2 mouse cellular contexts compared by ENCODE assay signal in the genomic region with DNA sequence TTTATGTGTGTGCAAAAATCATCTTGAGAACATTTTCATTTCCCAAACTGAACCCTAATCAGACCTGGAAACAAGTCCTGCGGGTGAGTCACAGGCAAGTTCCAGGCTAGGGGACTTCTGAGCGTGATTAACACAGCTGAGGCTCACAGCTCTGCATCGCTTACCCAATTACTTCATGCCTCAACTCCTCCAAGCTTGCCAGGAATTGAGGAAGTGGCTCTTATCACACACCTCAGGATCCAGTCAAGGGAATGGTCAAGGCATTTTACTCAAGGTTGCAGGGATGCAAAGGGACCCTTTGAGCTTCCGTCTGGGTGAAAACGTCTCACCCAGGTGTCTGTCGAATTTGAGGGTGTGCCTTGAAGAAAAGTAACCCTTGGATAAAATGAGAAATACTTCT.
TF ChIP-seq lines count a peak whose summit lies in the region.

No protein-coding gene starts in this region.

TF ChIP-seq in MEL, 35 proteins besides CTCF, POLR2A, EP300 and RAD21 (continued from another document):
- TF ChIP-seq UBTF (IDR thresholded peaks at IDR 0.05; ENCODE audit: borderline replicate concordance, insufficient read depth, low read depth, low read length) (no peak), ZC3H11A (IDR thresholded peaks at IDR 0.05; ENCODE audit: low read depth, low read length) (no peak), SIN3A (IDR thresholded peaks at IDR 0.05; ENCODE audit: low read length) (no peak), MYC (IDR thresholded peaks at IDR 0.05; ENCODE audit: low read depth, low read length) (no peak), TAL1 (IDR thresholded peaks at IDR 0.05; ENCODE audit: low read length) (peak; percentile 58), RCOR1 (IDR thresholded peaks at IDR 0.05; ENCODE audit: low read depth, low read length) (0 out of 2 replicates have a peak, but pooled peaks have one; percentile 29), TBP (IDR thresholded peaks at IDR 0.05; ENCODE audit: low read depth, low read length) (peak; percentile 96)
TF ChIP-seq in MEL: peak in this region for 5.

TF ChIP-seq in myocyte, 11 proteins besides CTCF, POLR2A, EP300 and RAD21 (continued from another document):
- no peak for TF ChIP-seq POLR2AphosphoS2 (IDR thresholded peaks at IDR 0.05; ENCODE audit: insufficient read length, low read depth)
- TF ChIP-seq TCF3 (IDR thresholded peaks at IDR 0.05; ENCODE audit: insufficient read length, low read depth): no peak
- TF ChIP-seq TCF12 (IDR thresholded peaks at IDR 0.05; ENCODE audit: insufficient read depth, poor library complexity, severe bottlenecking): no peak
- no peak for TF ChIP-seq USF1 (IDR thresholded peaks at IDR 0.05; ENCODE audit: low read depth)
- TF ChIP-seq CEBPB (IDR thresholded peaks at IDR 0.05; ENCODE audit: insufficient read depth, poor library complexity, severe bottlenecking): no peak
